Mouse (Mus musculus): ENCODE results near the gene Ccdc92.
A peak's percentile ranks its signal among the peaks of the same experiment; 100 is the strongest.

Gene Ccdc92

GRCm38 (mm10) chr5:124862013-124862866 is at the start of gene Ccdc92, which contains the start of gene Zfp664:
Gene Ccdc92, minus strand, starts transcription at chr5:124862424.
Gene Zfp664, plus strand, starts transcription at chr5:124862691.
- DNase-seq (ENCODE audit: extremely low read depth, low read depth): peak; percentile 72

- peak; percentile 12 for DNase-seq (ENCODE audit: extremely low read depth, low read depth)
Measured at GRCm38 (mm10) chr5:124908860-124909259, 46.6 kb upstream of the Ccdc92 start.

GRCm38 (mm10) chr5:124906890-124907289 is 44.7 kb upstream of the Ccdc92 start:
- DNase-seq (ENCODE audit: extremely low read depth, low read depth): no peak

- DNase-seq (ENCODE audit: extremely low read depth, low read depth): no peak
Measured at GRCm38 (mm10) chr5:124903852-124904251, 41.6 kb upstream of the Ccdc92 start.

- no peak for DNase-seq (ENCODE audit: extremely low read depth, low read depth)
Measured at GRCm38 (mm10) chr5:124902195-124902594, 40.0 kb upstream of the Ccdc92 start.

- DNase-seq (ENCODE audit: extremely low read depth, low read depth): no peak
Measured at GRCm38 (mm10) chr5:124901675-124902074, 39.5 kb upstream of the Ccdc92 start.

GRCm38 (mm10) chr5:124900738-124901490 is 38.7 kb upstream of the Ccdc92 start:
- DNase-seq (ENCODE audit: extremely low read depth, low read depth): no peak

- peak; percentile 57 for DNase-seq (ENCODE audit: extremely low read depth, low read depth)
Measured at GRCm38 (mm10) chr5:124899945-124900631, 37.9 kb upstream of the Ccdc92 start.

- DNase-seq (ENCODE audit: extremely low read depth, low read depth): no peak
Measured at GRCm38 (mm10) chr5:124896135-124896534, 33.9 kb upstream of the Ccdc92 start.

GRCm38 (mm10) chr5:124891921-124892370 is 29.7 kb upstream of the Ccdc92 start:
- DNase-seq (ENCODE audit: extremely low read depth, low read depth): no peak

- no peak for DNase-seq (ENCODE audit: extremely low read depth, low read depth)
Measured at GRCm38 (mm10) chr5:124888661-124889060, 26.4 kb upstream of the Ccdc92 start.

- DNase-seq (ENCODE audit: extremely low read depth, low read depth): no peak
Measured at GRCm38 (mm10) chr5:124883877-124884276, 21.7 kb upstream of the Ccdc92 start.

- DNase-seq (ENCODE audit: extremely low read depth, low read depth): no peak
Measured at GRCm38 (mm10) chr5:124879801-124880200, 17.6 kb upstream of the Ccdc92 start.

GRCm38 (mm10) chr5:124879251-124879650 is 17.0 kb upstream of the Ccdc92 start:
- DNase-seq (ENCODE audit: extremely low read depth, low read depth): no peak

GRCm38 (mm10) chr5:124873890-124874601 is 11.8 kb upstream of the Ccdc92 start:
- DNase-seq (ENCODE audit: extremely low read depth, low read depth): no peak

GRCm38 (mm10) chr5:124873096-124873495 is 10.9 kb upstream of the Ccdc92 start:
- no peak for DNase-seq (ENCODE audit: extremely low read depth, low read depth)

- no peak for DNase-seq (ENCODE audit: extremely low read depth, low read depth)
Measured at GRCm38 (mm10) chr5:124872033-124872432, 9.8 kb upstream of the Ccdc92 start.

GRCm38 (mm10) chr5:124868981-124869380 is 6.8 kb upstream of the Ccdc92 start:
- no peak for DNase-seq (ENCODE audit: extremely low read depth, low read depth)

GRCm38 (mm10) chr5:124862871-124863741 is 882 bp upstream of the Ccdc92 start:
- DNase-seq (ENCODE audit: extremely low read depth, low read depth): no peak

- no peak for DNase-seq (ENCODE audit: extremely low read depth, low read depth)
Measured at GRCm38 (mm10) chr5:124861463-124861862, 761 bp downstream of the Ccdc92 start.

Data from MEL-GATA-1-ER (cell line).